Mouse (Mus musculus) common myeloid progenitor, adult 5-6 weeks (primary cell): Measurements from ENCODE around the gene Vmn1r217. TPM values are rescaled to one million over a fixed set of nuclear protein-coding genes. Genes with fewer than 3 reads are reported as not detected.
"Not testable (repeated sequence)": the region's sequence is repeated elsewhere in the genome, so short reads cannot be mapped to it uniquely, and the experiment has no call there.

Source experiments
- ATAC-seq: replicated peaks from 2 replicates; pipeline ENCODE4 v1.8.0; 2016; ENCODE audit warnings: low read depth, mild to moderate bottlenecking, moderate TSS enrichment, inconsistent platforms; ENCODE audit not compliant: poor library complexity, severe bottlenecking
- total RNA-seq: library from RNA; stranded (forward); fragments of 200-1000, 187-1606 nt; gene quantifications from 2 replicates; pipeline ENCODE4 v1.2.3, GENCODE M21; 2017

The Vmn1r217 gene
- total RNA-seq = not detected in 2 replicates

- ATAC-seq = not testable (repeated sequence)
These were observed at the start of gene Vmn1r217 for GRCm38 (mm10) chr13:23118126-23118525. Gene Vmn1r217, minus strand, starts transcription at chr13:23118226.

GRCm38 (mm10) chr13:23166471-23166870, 48.4 kb upstream of the Vmn1r217 start:
- not testable (repeated sequence) for ATAC-seq

- ATAC-seq = no peak
These were observed 41.0 kb upstream of the Vmn1r217 start, which contains the start of gene Vmn1r219 for GRCm38 (mm10) chr13:23159012-23159411. Gene Vmn1r219, plus strand, starts transcription at chr13:23159312.

GRCm38 (mm10) chr13:23157848-23158247, 39.8 kb upstream of the Vmn1r217 start:
- no peak for ATAC-seq

DNA sequence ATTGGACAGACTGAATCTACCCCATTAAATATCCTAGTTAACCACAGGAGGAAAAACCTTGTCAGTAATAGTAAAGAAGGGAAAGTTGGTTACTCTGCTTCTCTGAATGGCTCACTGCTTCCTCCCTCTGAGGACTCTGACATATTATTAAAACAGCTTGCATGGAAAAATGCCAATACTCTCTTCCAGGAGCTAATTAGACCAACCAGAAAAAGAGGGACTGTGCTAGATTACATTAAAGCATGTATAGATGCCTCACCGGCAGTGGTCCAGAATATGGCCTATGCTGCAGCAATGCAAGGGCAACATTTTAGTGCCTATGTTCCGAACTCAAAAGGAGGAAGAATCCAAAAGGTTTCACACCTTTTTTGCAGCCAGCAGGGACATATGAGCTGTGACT, 20.9 kb upstream of the Vmn1r217 start:
- ATAC-seq = no peak

DNA sequence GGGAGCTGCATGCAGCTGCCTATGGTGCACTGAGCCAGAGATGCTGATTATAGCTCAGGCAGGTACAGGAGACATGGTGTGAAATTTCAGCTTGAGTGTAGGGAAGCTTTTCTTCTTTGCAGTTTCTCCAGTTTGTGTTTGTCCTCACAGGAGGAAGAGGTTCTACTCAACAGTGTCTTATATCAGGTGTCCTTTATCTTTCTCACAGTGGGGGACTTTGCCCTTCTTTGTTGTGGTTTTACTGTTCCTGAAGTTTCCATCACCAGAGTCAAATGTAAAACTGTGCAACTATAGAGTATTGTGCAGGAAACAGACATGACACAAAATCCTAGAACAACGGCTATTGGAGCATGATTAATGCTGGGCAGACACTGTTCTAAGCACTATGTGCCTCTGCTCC, 15.5 kb upstream of the Vmn1r217 start:
- ATAC-seq = no peak

GRCm38 (mm10) chr13:23133099-23133498, 15.1 kb upstream of the Vmn1r217 start, which contains the start of gene Vmn1r218:
Gene Vmn1r218, plus strand, starts transcription at chr13:23133155.
- ATAC-seq = no peak

DNA sequence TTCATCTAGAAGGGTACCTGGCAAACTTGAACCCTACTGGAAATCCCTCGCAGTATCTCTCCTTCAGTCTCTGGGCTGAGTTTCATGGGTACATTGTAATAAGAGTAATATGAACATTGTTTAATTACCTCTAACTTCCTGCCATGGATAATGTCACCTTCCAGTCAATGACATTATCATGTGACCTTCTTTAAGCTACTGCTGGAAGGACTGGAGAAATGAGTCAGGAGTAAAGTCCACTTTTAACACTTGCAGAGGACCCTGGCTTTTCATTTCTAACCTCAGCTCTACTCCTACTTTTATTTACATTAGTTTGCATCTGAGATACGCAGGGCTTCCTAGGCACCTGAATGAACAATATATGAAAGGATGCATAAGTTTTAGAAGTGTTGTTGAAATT, 2.6 kb upstream of the Vmn1r217 start:
- no peak for ATAC-seq

DNA sequence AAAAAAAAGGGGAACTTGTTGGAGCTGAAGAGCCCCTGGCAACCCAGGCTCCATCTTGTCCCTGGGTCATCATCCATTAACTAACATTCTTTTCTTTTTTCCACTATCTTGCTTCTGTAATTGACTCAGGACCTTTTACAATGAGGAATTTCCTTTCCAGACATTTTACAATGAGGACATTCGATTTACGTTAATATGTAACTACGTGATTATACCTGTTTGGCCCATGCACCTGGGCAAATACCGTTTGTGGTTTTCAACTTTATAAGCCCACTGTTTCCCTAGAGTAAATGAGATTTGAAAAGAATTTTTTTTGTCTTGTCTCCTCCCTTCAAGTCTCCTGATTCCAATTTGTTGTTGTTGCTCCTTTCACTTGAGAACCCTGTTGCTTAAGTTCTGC, 23.6 kb downstream of the Vmn1r217 start:
- no peak for ATAC-seq

DNA sequence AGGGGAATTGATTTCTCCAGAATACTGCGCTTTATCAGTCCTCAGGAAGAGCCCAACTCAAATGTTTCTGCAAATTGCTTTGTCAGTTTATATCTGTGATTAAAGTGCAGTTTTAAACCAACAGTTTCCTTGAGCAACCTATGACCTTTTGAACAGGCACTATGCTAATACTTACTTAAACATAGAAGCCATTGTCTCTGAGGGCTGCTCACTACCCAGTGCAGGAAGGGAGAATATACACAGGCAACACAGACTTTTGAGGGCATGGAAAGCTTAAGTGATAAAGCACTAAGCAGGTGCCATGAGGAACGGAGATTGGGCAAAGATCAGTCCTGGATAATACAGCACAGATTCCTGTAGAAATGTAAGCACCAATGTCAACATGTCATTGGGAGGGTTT, 48.7 kb downstream of the Vmn1r217 start:
- no peak for ATAC-seq

- no peak for ATAC-seq
These were observed 50.3 kb downstream of the Vmn1r217 start, which contains the start of gene Vmn1r215 for GRCm38 (mm10) chr13:23067725-23068124. Gene Vmn1r215, plus strand, starts transcription at chr13:23068025.

DNA sequence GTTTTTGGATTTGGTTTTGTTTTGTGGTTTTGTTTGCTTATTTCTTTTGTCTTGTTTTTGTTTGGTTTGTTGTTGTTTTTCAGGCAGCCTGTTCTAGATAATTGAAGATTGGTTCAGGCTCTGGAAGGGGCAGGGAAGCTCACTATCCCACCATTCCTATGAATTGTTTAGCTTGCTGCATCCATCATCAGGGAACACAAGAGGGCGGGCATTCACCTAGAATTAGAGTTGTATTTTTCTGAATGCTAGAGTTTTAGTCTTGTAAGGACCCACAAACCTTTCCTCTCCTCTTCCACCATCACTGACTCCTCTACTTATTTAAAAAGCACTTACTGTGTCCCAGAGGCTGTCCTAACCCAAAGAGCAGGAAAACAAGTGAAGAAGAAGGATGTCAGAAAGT, 60.2 kb downstream of the Vmn1r217 start:
- ATAC-seq = no peak

Other genes with a start within 250 kb of the Vmn1r217 start
- gene Vmn1r212, start 234.0 kb downstream of the Vmn1r217 start, total RNA-seq = not detected in 2 replicates
- gene Vmn1r213, start 110.6 kb downstream of the Vmn1r217 start, total RNA-seq = not detected in 2 replicates
- gene Vmn1r214, start 87.8 kb downstream of the Vmn1r217 start, total RNA-seq = not detected in 2 replicates
- gene Vmn1r215, start 50.2 kb downstream of the Vmn1r217 start, total RNA-seq = not detected in 2 replicates
- gene Vmn1r218, start 14.9 kb upstream of the Vmn1r217 start, total RNA-seq = not detected in 2 replicates
- gene Vmn1r219, start 41.1 kb upstream of the Vmn1r217 start, total RNA-seq = not detected in 2 replicates
- not detected in 2 replicates for gene Vmn1r220, start 69.7 kb upstream of the Vmn1r217 start, total RNA-seq
- gene Vmn1r221, start 95.9 kb upstream of the Vmn1r217 start, total RNA-seq = not detected in 2 replicates
- gene Vmn1r222, start 117.7 kb upstream of the Vmn1r217 start, total RNA-seq = not detected in 2 replicates
- gene Vmn1r223, start 128.9 kb upstream of the Vmn1r217 start, total RNA-seq = not detected in 2 replicates